ENCODE assay signal across 9 mouse cellular contexts in genomic region chr1:134195979-134196378, GRCm38 (mm10). TPM values are rescaled to one million over a fixed set of nuclear protein-coding genes. Genes with fewer than 3 reads are reported as not detected.
DNase-seq lines count a peak whose midpoint lies in the region; ATAC-seq and TF ChIP-seq lines count a peak whose summit lies in the region.
"Had no signal": no experiment of that assay in that cellular context is flagged by ENCODE, and none has a peak within 500 bp of the region (broad histone marks: within the 10 kb centered on the region; RNA-seq: fewer than 3 reads in every experiment).

No protein-coding gene starts in this region.

- WGBS in forebrain, embryonic 14.5 days: 59% methylated on average over 4 of the region's 4 CpGs
- WGBS in forebrain, postnatal 0 days: 44% methylated on average over 4 of the region's 4 CpGs
- 62% methylated on average over 4 of the region's 4 CpGs for WGBS in small intestine, adult 2 months

- H3K27me3 ChIP-seq in forebrain, embryonic 14.5 days (replicated peaks; ENCODE audit: control insufficient read depth, insufficient read depth, low read length): no peaks in the 10 kb centered on the region
- no peaks in the 10 kb centered on the region for H3K27me3 ChIP-seq in forebrain, postnatal 0 days (ENCODE audit: insufficient read depth, low read length)
- H3K27me3 ChIP-seq in small intestine, adult 2 months (ENCODE audit: control insufficient read depth, insufficient read depth, low read length): no peaks in the 10 kb centered on the region

- no peak for TF ChIP-seq CTCF in forebrain, postnatal 0 days (IDR thresholded peaks at IDR 0.05; ENCODE audit: low read depth)
- no peak for TF ChIP-seq CTCF in cortical plate, adult 2 months (IDR thresholded peaks at IDR 0.05; ENCODE audit: extremely low read depth, insufficient read depth, low read length)
- TF ChIP-seq CTCF in small intestine, adult 2 months (IDR thresholded peaks at IDR 0.05; ENCODE audit: extremely low read depth, insufficient read length, insufficient replicate concordance, low read depth, low read length): no peak

- no peak overlapping the region for H3K4me3 ChIP-seq in forebrain, embryonic 14.5 days (ENCODE audit: low read depth, low read length)
- H3K4me3 ChIP-seq in forebrain, postnatal 0 days (ENCODE audit: low read depth, low read length): no peak overlapping the region
- no peak overlapping the region for H3K4me3 ChIP-seq in cortical plate, adult 2 months (ENCODE audit: insufficient read depth, low read length)
- H3K4me3 ChIP-seq in small intestine, adult 2 months (ENCODE audit: low read depth, low read length): no peak overlapping the region

- peak; percentile 26; the same call in 1 of the 2 replicates for ATAC-seq in forebrain, embryonic 14.5 days
- ATAC-seq in forebrain, postnatal 0 days: no peak
- peak; percentile 16 to 50 for ATAC-seq in hematopoietic stem cell, adult 5-6 weeks (replicated peaks in 1 of 2; ENCODE audit: insufficient read depth in 1 of 2, low FRiP score in 2 of 2, low TSS enrichment in 1 of 2, low read depth in 1 of 2, poor library complexity in 2 of 2, severe bottlenecking in 2 of 2)

- no peaks in the 10 kb centered on the region for H3K9me3 ChIP-seq in forebrain, embryonic 14.5 days (replicated peaks; ENCODE audit: control insufficient read depth, low read length)
- no peaks in the 10 kb centered on the region for H3K9me3 ChIP-seq in forebrain, postnatal 0 days (ENCODE audit: low read length)

- no peak overlapping the region for H3K27ac ChIP-seq in forebrain, embryonic 14.5 days (ENCODE audit: low read depth, low read length)
- no peak overlapping the region for H3K27ac ChIP-seq in forebrain, postnatal 0 days (ENCODE audit: low read depth, low read length)
- peak overlapping the region; percentile 20; the same call in 1 of the 2 replicates for H3K27ac ChIP-seq in cortical plate, adult 2 months (ENCODE audit: insufficient read depth, low read length)
- peak overlapping the region; percentile 28; the same call in 1 of the 2 replicates for H3K27ac ChIP-seq in small intestine, adult 2 months (ENCODE audit: insufficient read depth, low read depth, low read length)
- H3K27ac ChIP-seq: liver, embryonic 14.5 days had no signal

- TF ChIP-seq POLR2A in cortical plate, adult 2 months (IDR thresholded peaks at IDR 0.05; ENCODE audit: extremely low read depth, insufficient read depth, low read length): no peak
- no peak for TF ChIP-seq POLR2A in small intestine, adult 2 months (IDR thresholded peaks at IDR 0.05; ENCODE audit: low read depth, low read length)

- H3K36me3 ChIP-seq in forebrain, embryonic 14.5 days (ENCODE audit: control insufficient read depth, insufficient read depth, low read length): no peaks in the 10 kb centered on the region
- H3K36me3 ChIP-seq in forebrain, postnatal 0 days (ENCODE audit: insufficient read depth): no peaks in the 10 kb centered on the region
- H3K36me3 ChIP-seq in small intestine, adult 2 months (ENCODE audit: control insufficient read depth, insufficient read depth, low read length): no peaks in the 10 kb centered on the region

- no peak overlapping the region for H3K9ac ChIP-seq in forebrain, embryonic 14.5 days (ENCODE audit: low read length)
- H3K9ac ChIP-seq in forebrain, postnatal 0 days: no peak overlapping the region
- H3K9ac ChIP-seq: liver, embryonic 14.5 days had no signal

- DNase-seq in forebrain, embryonic 14.5 days (ENCODE audit: low spot score): no peak
- DNase-seq in forebrain, postnatal 0 days: no peak
- DNase-seq in 3T3-L1 (ENCODE audit: low read depth, low spot score): peak; percentile 13
- DNase-seq in urinary bladder, adult 18-20 months (ENCODE audit: low spot score in 2 of 2): no peak
- DNase-seq in frontal cortex, postnatal 36 days (ENCODE audit: low spot score in 2 of 2): no peak

- no peak overlapping the region for H3K4me2 ChIP-seq in forebrain, embryonic 14.5 days (ENCODE audit: low read length)
- no peak overlapping the region for H3K4me2 ChIP-seq in forebrain, postnatal 0 days (ENCODE audit: low read depth)

- H3K4me1 ChIP-seq in forebrain, embryonic 14.5 days (ENCODE audit: control insufficient read depth, insufficient read depth, low read length): peaks cover 10% of the 10 kb centered on the region; the same call in 1 of the 2 replicates
- H3K4me1 ChIP-seq in forebrain, postnatal 0 days (ENCODE audit: insufficient read depth): peaks cover 5% of the 10 kb centered on the region
- H3K4me1 ChIP-seq in cortical plate, adult 2 months (ENCODE audit: control insufficient read depth, insufficient read depth, low read length): peaks cover 22% of the 10 kb centered on the region
- H3K4me1 ChIP-seq in small intestine, adult 2 months (ENCODE audit: control insufficient read depth, insufficient read depth, insufficient read length, low read length): 0 out of 2 replicates have a peak, but pooled peaks cover 5% of the 10 kb centered on the region

RNA-seq across cellular contexts. Expression of gene Mybph, which starts 2.7 kb away (rescaled TPM):
- polyA plus RNA-seq in forebrain, embryonic 14.5 days (2014; fragmentation: Nextera tagmentation; extraction: Ambion mirVana): 0.10 TPM in 1 of 2 replicates, not detected in the other
- total RNA-seq in forebrain, postnatal 0 days (2014; rRNA removed): 0.10 and 0.23 TPM in 2 replicates
- 0.12 TPM in 1 of 2 replicates, not detected in the other for polyA plus RNA-seq in forebrain, postnatal 0 days (2015; fragmentation: Nextera tagmentation; extraction: Ambion mirVana)
- polyA plus RNA-seq in cortical plate, adult 2 months (2012; rRNA removed): 0.17 and 0.23 TPM in 2 replicates
- total RNA-seq in hematopoietic stem cell, adult 5-6 weeks (2017): not detected in 2 replicates
- 0.05 and 0.08 TPM in 2 replicates for polyA plus RNA-seq in small intestine, adult 2 months (2012; rRNA removed)

RNA-seq across cellular contexts. Expression of gene Chil1, which starts 14.0 kb away (rescaled TPM):
- 2.5 and 3.7 TPM in 2 replicates for polyA plus RNA-seq in forebrain, embryonic 14.5 days (2014; fragmentation: Nextera tagmentation; extraction: Ambion mirVana)
- 0.38 and 1.3 TPM in 2 replicates for total RNA-seq in forebrain, postnatal 0 days (2014; rRNA removed)
- 3.3 and 4.1 TPM in 2 replicates for polyA plus RNA-seq in forebrain, postnatal 0 days (2015; fragmentation: Nextera tagmentation; extraction: Ambion mirVana)
- 18.0 and 18.1 TPM in 2 replicates for polyA plus RNA-seq in cortical plate, adult 2 months (2012; rRNA removed)
- total RNA-seq in hematopoietic stem cell, adult 5-6 weeks (2017): 16.0 and 55.2 TPM in 2 replicates
- polyA plus RNA-seq in small intestine, adult 2 months (2012; rRNA removed): 0.46 and 0.88 TPM in 2 replicates

RNA-seq across cellular contexts. Expression of gene Adora1, which starts 39.3 kb away (rescaled TPM):
- 5.4 and 7.1 TPM in 2 replicates for polyA plus RNA-seq in forebrain, embryonic 14.5 days (2014; fragmentation: Nextera tagmentation; extraction: Ambion mirVana)
- total RNA-seq in forebrain, postnatal 0 days (2014; rRNA removed): 38.4 and 41.5 TPM in 2 replicates
- polyA plus RNA-seq in forebrain, postnatal 0 days (2015; fragmentation: Nextera tagmentation; extraction: Ambion mirVana): 29.3 and 37.5 TPM in 2 replicates
- polyA plus RNA-seq in cortical plate, adult 2 months (2012; rRNA removed): 154 and 161 TPM in 2 replicates
- 0.13 and 0.15 TPM in 2 replicates for total RNA-seq in hematopoietic stem cell, adult 5-6 weeks (2017)
- polyA plus RNA-seq in small intestine, adult 2 months (2012; rRNA removed): 1.2 and 3.5 TPM in 2 replicates

Comparison
In these comparisons a context has a peak if more than half of its experiments do, and no peak if none do; other contexts are left out.
1. H3K27ac ChIP-seq: peak in cortical plate, adult 2 months (single experiment) and small intestine, adult 2 months (single experiment); none in forebrain, embryonic 14.5 days (single experiment) and forebrain, postnatal 0 days (single experiment).